Mouse (Mus musculus): ENCODE data around the gene Iqsec1. TPM values are rescaled to one million over a fixed set of nuclear protein-coding genes. Genes with fewer than 3 reads are reported as not detected.

Iqsec1 gene
- total RNA-seq, 2 experiments from 2014 or later, result 343 TPM

Small RNAs within 50 kb of the gene (microRNA-seq; reads per million reads assigned to microRNA genes)
- gene Gm24816, result 0 reads per million in 2 experiments

Other genes with a start within 250 kb of the Iqsec1 start
- gene Nup210, start 128.1 kb upstream of the Iqsec1 start, total RNA-seq (2021), result 10 to 100 TPM; 20.3 TPM
- 100 to 1,000 TPM; 170 to 186 TPM for gene Hdac11, start 168.0 kb upstream of the Iqsec1 start, total RNA-seq (2021)
- gene Fbln2, start 223.8 kb upstream of the Iqsec1 start, total RNA-seq (2021), result 1 to 10 TPM; 6.5 to 7.3 TPM

Data from left cerebral cortex, adult 18-20 months (tissue).